Mouse (Mus musculus) myocyte (in vitro differentiated cells): Measurements from ENCODE around the gene Nexn. TPM values are rescaled to one million over a fixed set of nuclear protein-coding genes. Genes with fewer than 3 reads are reported as not detected.

Experiments
- H3K27me3 ChIP-seq: one replicate; pipeline ENCODE4 v1.6.1; 2011; ENCODE audit not compliant: control insufficient read depth, insufficient read depth, insufficient read length
- H3K36me3 ChIP-seq: one replicate; pipeline ENCODE4 v1.6.1; 2011; ENCODE audit not compliant: control insufficient read depth, insufficient read depth
- H3K4me2 ChIP-seq: one replicate; pipeline ENCODE4 v1.6.1; 2011; ENCODE audit warnings: low read depth, control low read depth
- H3K4me3 ChIP-seq: one replicate; pipeline ENCODE4 v1.5.1; 2011; ENCODE audit warnings: mild to moderate bottlenecking, control low read depth, moderate library complexity
- H3K79me2 ChIP-seq: one replicate; pipeline ENCODE4 v1.6.1; 2011; ENCODE audit not compliant: control insufficient read depth, insufficient read depth
- H3ac ChIP-seq: one replicate; pipeline ENCODE4 v1.6.1; 2011; ENCODE audit not compliant: control insufficient read depth, insufficient read length
- CEBPB ChIP-seq: IDR thresholded peaks from 2 replicates; pipeline ENCODE4 v1.6.1; 2011; ENCODE audit warnings: mild to moderate bottlenecking, moderate library complexity; ENCODE audit not compliant: poor library complexity, insufficient read depth, severe bottlenecking
- E2F4 ChIP-seq: IDR thresholded peaks from one replicate; pipeline ENCODE4 v1.6.1; 2011; ENCODE audit warnings: mild to moderate bottlenecking, control low read depth, moderate library complexity; ENCODE audit not compliant: insufficient read depth
- MAX ChIP-seq: IDR thresholded peaks from one replicate; pipeline ENCODE4 v1.6.1; 2011; ENCODE audit warnings: low read depth, mild to moderate bottlenecking, control low read depth
- MYOD1 ChIP-seq, 3 experiments: IDR thresholded peaks; one replicate each; pipeline ENCODE4 v1.6.1; 2011; ENCODE audit warnings: control low read depth in 2 of 3, low read depth in 2 of 3, mild to moderate bottlenecking in 2 of 3, moderate library complexity in 1 of 3; ENCODE audit not compliant: insufficient read length in 2 of 3, control insufficient read depth in 1 of 3
- MYOG ChIP-seq, 3 experiments: IDR thresholded peaks; one replicate each; pipeline ENCODE4 v1.6.1; 2011; ENCODE audit warnings: control low read depth in 2 of 3, low read depth in 2 of 3, mild to moderate bottlenecking in 2 of 3; ENCODE audit not compliant: insufficient read length in 2 of 3, control insufficient read depth in 1 of 3, insufficient read depth in 1 of 3
- POLR2A ChIP-seq: IDR thresholded peaks from one replicate; pipeline ENCODE4 v1.6.1; 2011; ENCODE audit warnings: low read depth, mild to moderate bottlenecking, control low read depth, moderate library complexity; ENCODE audit not compliant: insufficient read length
- POLR2AphosphoS2 ChIP-seq: IDR thresholded peaks from one replicate; pipeline ENCODE4 v1.6.1; 2011; ENCODE audit warnings: low read depth, control low read depth; ENCODE audit not compliant: insufficient read length
- REST ChIP-seq: IDR thresholded peaks from one replicate; pipeline ENCODE4 v1.6.1; 2011; ENCODE audit warnings: mild to moderate bottlenecking, control low read depth, moderate library complexity; ENCODE audit not compliant: insufficient read depth, insufficient read length
- SRF ChIP-seq: IDR thresholded peaks from one replicate; pipeline ENCODE4 v1.6.1; 2011; ENCODE audit warnings: low read depth; ENCODE audit not compliant: control insufficient read depth, insufficient read length
- TCF12 ChIP-seq: IDR thresholded peaks from one replicate; pipeline ENCODE4 v1.6.1; 2011; ENCODE audit warnings: mild to moderate bottlenecking, control low read depth; ENCODE audit not compliant: poor library complexity, insufficient read depth, severe bottlenecking
- TCF3 ChIP-seq: IDR thresholded peaks from one replicate; pipeline ENCODE4 v1.6.1; 2011; ENCODE audit warnings: low read depth, control low read depth; ENCODE audit not compliant: insufficient read length
- USF1 ChIP-seq: IDR thresholded peaks from one replicate; pipeline ENCODE4 v1.6.1; 2011; ENCODE audit warnings: low read depth, mild to moderate bottlenecking, control low read depth, moderate library complexity
- polyA plus RNA-seq: library from polyadenylated mRNA; unstranded; fragments of >200 nt; fragmentation: generic; extraction: Trizol; gene quantifications from one replicate; pipeline ENCODE4 v1.2.1, GENCODE M21; 2012; ENCODE audit warnings: missing spikeins

Gene Nexn
- polyA plus RNA-seq, 1 experiment: 24.9 TPM

DNA sequence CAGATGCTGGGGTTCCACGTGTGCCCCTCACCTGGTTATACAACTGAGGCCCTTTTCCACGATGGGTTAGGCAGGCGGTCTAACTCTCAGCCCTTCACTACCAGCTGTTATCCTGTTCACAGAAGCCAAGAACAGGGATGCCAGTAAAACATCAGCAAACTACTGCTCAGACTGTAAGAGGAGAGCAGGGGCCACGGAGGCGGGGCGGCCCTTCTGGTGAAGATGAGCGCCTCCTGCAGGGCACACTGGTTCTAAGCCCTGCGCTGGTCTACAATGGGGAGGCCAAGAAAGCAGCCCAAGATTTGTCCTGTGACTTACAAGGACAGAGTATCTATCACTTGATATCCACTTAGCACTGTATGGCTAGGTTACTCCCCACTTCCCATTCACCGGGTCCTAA lies 21.7 kb upstream of the Nexn start:
- no peaks in the 10 kb centered on the region for H3K27me3 ChIP-seq
- no peak overlapping the region for H3K4me2 ChIP-seq
- H3K79me2 ChIP-seq: no peaks in the 10 kb centered on the region
- TF ChIP-seq MYOD1 (IDR thresholded peaks at IDR 0.05; ENCODE audit: control insufficient read depth in 1 of 3, insufficient read length in 2 of 3, low read depth in 2 of 3): no peak
- TF ChIP-seq CEBPB: no peak
- no peak for TF ChIP-seq REST
- no peak for TF ChIP-seq MAX
- TF ChIP-seq MYOG (IDR thresholded peaks at IDR 0.05; ENCODE audit: control insufficient read depth in 1 of 3, insufficient read depth in 1 of 3, insufficient read length in 2 of 3, low read depth in 2 of 3): no peak
- TF ChIP-seq POLR2A: no peak
- no peak for TF ChIP-seq POLR2AphosphoS2
- TF ChIP-seq TCF3: no peak
- no peak for TF ChIP-seq USF1
- no peaks in the 10 kb centered on the region for H3K36me3 ChIP-seq
- H3ac ChIP-seq: no peak overlapping the region
- no peak overlapping the region for H3K4me3 ChIP-seq

GRCm38 (mm10) chr3:152284759-152285158 lies 18.6 kb upstream of the Nexn start:
- Histone ChIP-seq H3K4me3 (no peak overlapping the region), H3K36me3 (no peaks in the 10 kb centered on the region), H3K4me2 (no peak overlapping the region), H3K27me3 (no peaks in the 10 kb centered on the region), H3K79me2 (no peaks in the 10 kb centered on the region), H3ac (no peak overlapping the region)
- TF ChIP-seq CEBPB: no peak
- TF ChIP-seq TCF12: peak; percentile 37
- TF ChIP-seq MYOG (IDR thresholded peaks at IDR 0.05; ENCODE audit: control insufficient read depth in 1 of 3, insufficient read depth in 1 of 3, insufficient read length in 2 of 3, low read depth in 2 of 3): peak; percentile 75 to 96 (median 87)
- TF ChIP-seq TCF3: peak; percentile 33
- TF ChIP-seq MAX: no peak
- TF ChIP-seq MYOD1 (IDR thresholded peaks at IDR 0.05; ENCODE audit: control insufficient read depth in 1 of 3, insufficient read length in 2 of 3, low read depth in 2 of 3): peak; percentile 50 to 97 (median 95)

GRCm38 (mm10) chr3:152284306-152284705 lies 18.2 kb upstream of the Nexn start:
- Histone ChIP-seq H3K4me3 (no peak overlapping the region), H3K4me2 (no peak overlapping the region), H3K27me3 (no peaks in the 10 kb centered on the region), H3K36me3 (no peaks in the 10 kb centered on the region), H3K79me2 (no peaks in the 10 kb centered on the region), H3ac (no peak overlapping the region)
- TF ChIP-seq POLR2AphosphoS2 (no peak), E2F4 (no peak), MYOG (IDR thresholded peaks at IDR 0.05; ENCODE audit: control insufficient read depth in 1 of 3, insufficient read depth in 1 of 3, insufficient read length in 2 of 3, low read depth in 2 of 3) (no peak), SRF (no peak), MYOD1 (IDR thresholded peaks at IDR 0.05; ENCODE audit: control insufficient read depth in 1 of 3, insufficient read length in 2 of 3, low read depth in 2 of 3) (no peak), TCF3 (no peak), TCF12 (no peak), REST (no peak), POLR2A (no peak)

DNA sequence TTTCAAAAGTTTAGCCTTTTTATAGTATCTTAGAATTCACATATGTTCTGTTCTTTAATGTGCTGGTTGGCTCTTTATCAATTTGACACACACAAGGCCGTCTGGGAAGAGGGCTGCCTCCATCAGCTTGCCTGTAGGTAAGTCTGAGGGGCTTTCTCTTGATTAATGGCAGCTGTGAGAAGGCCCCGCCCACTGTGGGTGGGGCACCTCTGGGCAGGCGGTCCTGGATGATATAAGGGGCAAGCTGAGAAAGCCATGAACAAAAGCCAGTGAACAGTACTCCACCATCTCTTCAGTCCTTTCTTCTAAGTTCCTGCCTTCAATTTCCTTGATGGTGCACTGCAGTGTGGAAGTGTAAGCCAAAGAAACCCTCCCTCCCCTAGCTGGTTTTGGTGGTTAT lies 16.0 kb upstream of the Nexn start:
- Histone ChIP-seq H3K4me3 (no peak overlapping the region), H3ac (no peak overlapping the region), H3K4me2 (no peak overlapping the region), H3K36me3 (no peaks in the 10 kb centered on the region), H3K79me2 (no peaks in the 10 kb centered on the region), H3K27me3 (no peaks in the 10 kb centered on the region)
- TF ChIP-seq POLR2AphosphoS2 (no peak), REST (no peak), E2F4 (no peak), MAX (no peak), SRF (no peak), CEBPB (no peak), MYOG (IDR thresholded peaks at IDR 0.05; ENCODE audit: control insufficient read depth in 1 of 3, insufficient read depth in 1 of 3, insufficient read length in 2 of 3, low read depth in 2 of 3) (no peak), TCF12 (no peak), USF1 (no peak), TCF3 (no peak), MYOD1 (IDR thresholded peaks at IDR 0.05; ENCODE audit: control insufficient read depth in 1 of 3, insufficient read length in 2 of 3, low read depth in 2 of 3) (no peak), POLR2A (no peak)

DNA sequence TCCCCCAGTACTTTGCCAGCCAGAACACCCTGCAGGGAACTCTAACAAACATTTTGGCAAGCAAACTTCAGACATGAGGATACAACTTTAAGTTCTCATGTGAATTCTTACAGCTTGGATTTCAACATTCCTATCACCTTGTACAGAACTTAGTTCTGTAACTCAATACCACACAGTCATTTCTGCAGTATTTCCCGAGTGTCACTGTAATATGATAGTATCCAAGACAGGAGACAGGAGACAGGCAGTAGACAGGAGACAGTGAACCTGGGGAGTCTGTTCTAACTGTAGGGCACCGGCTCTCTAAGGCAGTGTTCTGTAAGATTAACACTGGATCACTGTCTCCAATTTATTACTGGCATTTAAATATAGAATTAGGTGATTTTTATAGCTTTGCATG lies 12.3 kb upstream of the Nexn start:
- peak overlapping the region; percentile 42 for H3K4me2 ChIP-seq
- H3K36me3 ChIP-seq: no peaks in the 10 kb centered on the region
- H3K27me3 ChIP-seq: no peaks in the 10 kb centered on the region
- no peak overlapping the region for H3K4me3 ChIP-seq
- no peak for TF ChIP-seq E2F4
- no peak for TF ChIP-seq TCF12
- TF ChIP-seq POLR2A: no peak
- TF ChIP-seq MYOD1 (IDR thresholded peaks at IDR 0.05; ENCODE audit: control insufficient read depth in 1 of 3, insufficient read length in 2 of 3, low read depth in 2 of 3): no peak
- no peak for TF ChIP-seq CEBPB
- TF ChIP-seq MAX: no peak
- TF ChIP-seq REST: no peak
- TF ChIP-seq MYOG (IDR thresholded peaks at IDR 0.05; ENCODE audit: control insufficient read depth in 1 of 3, insufficient read depth in 1 of 3, insufficient read length in 2 of 3, low read depth in 2 of 3): no peak
- TF ChIP-seq TCF3: no peak
- TF ChIP-seq USF1: no peak
- no peak for TF ChIP-seq POLR2AphosphoS2
- TF ChIP-seq SRF: no peak
- no peaks in the 10 kb centered on the region for H3K79me2 ChIP-seq
- no peak overlapping the region for H3ac ChIP-seq
